Mouse (Mus musculus) forebrain, embryonic 15.5 days (tissue): ENCODE measurements around the gene Mup8. TPM values are rescaled to one million over a fixed set of nuclear protein-coding genes. Genes with fewer than 3 reads are reported as not detected.
"Not testable (repeated sequence)": the region's sequence is repeated elsewhere in the genome, so short reads cannot be mapped to it uniquely, and the experiment has no call there.

Source experiments
- ATAC-seq: fragments of 200-750 bp; cut with Nextera tagmentation; replicated peaks from 2 replicates; pipeline ENCODE4 v1.8.0; 2017; ENCODE audit warnings: mild to moderate bottlenecking, moderate TSS enrichment, moderate library complexity
- H3K27ac ChIP-seq: fragments of 300-500 bp; sonication (generic); replicated peaks from 2 replicates; pipeline ENCODE4 v1.5.1; 2015; ENCODE audit warnings: mild to moderate bottlenecking, inconsistent platforms
- H3K27me3 ChIP-seq: fragments of 300-500 bp; sonication (generic); 2 replicates; pipeline ENCODE4 v1.6.1; 2015; ENCODE audit warnings: inconsistent platforms
- H3K36me3 ChIP-seq: fragments of 300-500 bp; sonication (generic); 2 replicates; pipeline ENCODE4 v1.6.1; 2015; ENCODE audit warnings: mild to moderate bottlenecking, inconsistent platforms
- H3K4me1 ChIP-seq: fragments of 300-500 bp; sonication (generic); 2 replicates; pipeline ENCODE4 v1.6.1; 2015; ENCODE audit warnings: inconsistent platforms
- H3K4me2 ChIP-seq: fragments of 300-500 bp; sonication (generic); replicated peaks from 2 replicates; pipeline ENCODE4 v1.6.1; 2015; ENCODE audit warnings: mild to moderate bottlenecking, inconsistent platforms
- H3K4me3 ChIP-seq: fragments of 300-500 bp; sonication (generic); 2 replicates; pipeline ENCODE4 v1.5.1; 2015; ENCODE audit warnings: mild to moderate bottlenecking, inconsistent platforms
- H3K9ac ChIP-seq: fragments of 300-500 bp; sonication (generic); replicated peaks from 2 replicates; pipeline ENCODE4 v1.6.1; 2015; ENCODE audit warnings: mild to moderate bottlenecking, inconsistent platforms
- H3K9me3 ChIP-seq: fragments of 300-500 bp; sonication (generic); 2 replicates; pipeline ENCODE4 v1.6.1; 2016; ENCODE audit warnings: inconsistent platforms
- WGBS: fragments of 180-500 bp; shearing (Covaris S2); methylation state at CpG from one replicate; pipeline ENCODE4 v1.1.7; 2015; ENCODE audit warnings: mixed read lengths; 5-methylcytosine and 5-hydroxymethylcytosine counted together
- polyA plus RNA-seq: library from polyadenylated mRNA; unstranded; fragments of >200 nt; fragmentation: Nextera tagmentation; extraction: Ambion mirVana; gene quantifications from 2 replicates; pipeline ENCODE4 v1.2.1, GENCODE M21; 2015

Mup8 gene
- polyA plus RNA-seq = not detected in 2 replicates

GRCm38 (mm10) chr4:60222499-60222898 is at the start of gene Mup8:
TSS of gene Mup8 (minus strand) at chr4:60222599.
- H3K36me3 ChIP-seq, H3K27ac ChIP-seq, H3K4me2 ChIP-seq, H3K9ac ChIP-seq, H3K9me3 ChIP-seq, ATAC-seq, H3K27me3 ChIP-seq, H3K4me3 ChIP-seq, H3K4me1 ChIP-seq: not testable (repeated sequence)
- WGBS = 89% methylated on average over 3 of the region's 3 CpGs

- WGBS = 76% methylated on average over 11 of the region's 11 CpGs
- not testable (repeated sequence) for ATAC-seq, H3K9me3 ChIP-seq, H3K27ac ChIP-seq, H3K36me3 ChIP-seq, H3K4me3 ChIP-seq, H3K9ac ChIP-seq, H3K27me3 ChIP-seq, H3K4me2 ChIP-seq, H3K4me1 ChIP-seq
These were observed 43.8 kb upstream of the Mup8 start for GRCm38 (mm10) chr4:60265977-60266770.

GRCm38 (mm10) chr4:60262706-60263105 is 40.3 kb upstream of the Mup8 start:
- H3K27me3 ChIP-seq, H3K4me3 ChIP-seq, H3K9me3 ChIP-seq, H3K9ac ChIP-seq, ATAC-seq, H3K4me2 ChIP-seq, H3K4me1 ChIP-seq, H3K36me3 ChIP-seq, H3K27ac ChIP-seq: not testable (repeated sequence)
- 95% methylated on average over 3 of the region's 4 CpGs for WGBS

Other genes with a start within 250 kb of the Mup8 start
- gene Mup7, start 152.1 kb downstream of the Mup8 start, polyA plus RNA-seq = not detected in 2 replicates
- gene Mup2, start 68.3 kb downstream of the Mup8 start, polyA plus RNA-seq = not detected in 2 replicates
- not detected in 2 replicates for gene Mup9, start 199.4 kb upstream of the Mup8 start, polyA plus RNA-seq